Mouse (Mus musculus): ENCODE results near the gene Fgfr2. TPM values are rescaled to one million over a fixed set of nuclear protein-coding genes. Genes with fewer than 3 reads are reported as not detected.

The Fgfr2 gene
- total RNA-seq, 2 experiments from 2014 or later: 35.8 to 40.8 TPM

- intact Hi-C loops (cut with DNase I): loop anchor here (10.0 kb wide), 1 partner anchor 87 kb away; no protein-coding TSS in a partner anchor
- peak; percentile 53 for DNase-seq
These were observed 2295.7 kb downstream of the Fgfr2 start for GRCm38 (mm10) chr7:130827431-130827830.

GRCm38 (mm10) chr7:130826343-130826742, 2296.8 kb downstream of the Fgfr2 start:
- DNase-seq: no peak
- intact Hi-C loops (cut with DNase I): loop anchor here (10.0 kb wide), 1 partner anchor 88 kb away; no protein-coding TSS in a partner anchor

DNA sequence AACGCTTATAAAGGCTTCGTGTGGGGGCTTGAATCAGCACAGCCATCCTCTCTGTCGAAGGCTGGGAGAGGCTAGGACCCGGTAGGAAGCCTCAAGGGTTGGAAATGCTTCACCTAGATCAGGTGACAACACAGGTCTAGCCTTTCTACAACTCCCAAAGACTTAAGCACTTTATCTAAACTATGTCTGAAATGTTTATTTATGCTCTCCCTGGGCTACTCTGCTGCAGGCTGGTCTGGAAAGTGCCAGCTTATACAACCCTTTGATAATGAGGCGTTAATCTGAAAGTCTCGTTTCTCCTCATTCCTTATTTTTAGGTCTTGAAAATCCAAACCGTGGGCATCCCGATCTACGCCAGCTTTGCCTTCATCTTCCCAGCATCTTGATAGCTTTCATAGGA, 2299.2 kb downstream of the Fgfr2 start:
- no peak for DNase-seq
- intact Hi-C loops (cut with DNase I): loop anchor here (10.0 kb wide), 1 partner anchor 91 kb away; no protein-coding TSS in a partner anchor

DNA sequence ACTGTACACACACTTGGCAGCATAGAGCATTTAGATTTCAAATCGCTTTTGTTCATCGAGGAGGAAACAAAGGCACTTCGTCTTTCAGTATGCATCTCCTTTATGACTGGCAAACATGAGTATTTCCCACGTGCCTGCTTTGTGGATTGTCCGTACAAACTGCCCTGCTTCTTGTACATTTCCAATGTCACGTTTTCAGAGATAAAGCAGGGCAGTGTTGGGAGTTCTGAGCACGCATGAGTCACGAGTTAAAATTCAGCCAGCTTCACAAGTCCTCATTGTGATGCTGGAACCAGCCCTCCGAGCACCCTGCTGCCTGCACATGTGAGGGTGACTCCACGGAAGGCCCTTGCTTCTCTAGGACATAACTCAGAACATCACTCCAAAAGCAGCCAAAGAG, 2303.5 kb downstream of the Fgfr2 start:
- no peak for DNase-seq
- intact Hi-C loops (cut with DNase I): loop anchor here (10.0 kb wide), 1 partner anchor 95 kb away; no protein-coding TSS in a partner anchor

DNA sequence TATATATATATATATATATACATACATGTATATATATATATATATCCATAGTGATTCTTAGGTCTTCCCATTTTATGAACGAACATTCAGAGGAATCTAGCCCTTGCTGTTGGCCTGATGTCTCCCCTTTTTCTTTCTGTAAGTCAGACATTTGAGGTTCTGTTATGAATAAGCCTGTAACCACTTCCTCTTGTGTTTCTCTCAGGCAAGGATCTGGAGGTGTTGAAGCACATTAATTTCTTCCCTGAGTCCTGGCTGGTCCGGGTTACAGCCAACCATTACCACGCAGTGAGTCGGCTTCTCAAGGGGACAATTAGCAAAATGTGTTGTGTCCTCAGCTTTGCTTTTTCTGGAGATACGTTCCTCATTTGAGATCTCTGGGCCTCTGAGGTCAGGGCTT, 2304.3 kb downstream of the Fgfr2 start:
- no peak for DNase-seq
- intact Hi-C loops (cut with DNase I): no loop called here

DNA sequence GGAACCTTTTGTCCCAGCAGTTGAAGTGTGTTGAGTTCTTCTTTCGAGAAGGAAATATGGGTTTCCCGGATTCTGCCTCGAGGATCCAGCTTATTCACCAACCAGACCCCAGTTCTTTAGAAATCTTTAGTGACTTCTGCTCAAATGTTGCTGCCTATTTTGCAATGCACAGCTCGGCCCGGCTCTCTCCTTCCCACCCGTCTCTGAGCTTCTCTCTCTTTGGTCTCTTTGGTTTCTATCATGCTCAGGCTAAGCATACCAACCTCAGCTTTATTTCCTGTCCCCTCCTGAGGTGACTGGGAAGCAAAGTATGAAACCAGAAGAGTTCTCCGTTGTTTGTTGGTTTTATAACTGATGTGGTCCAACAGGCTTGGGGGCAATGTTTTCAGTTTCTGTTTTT, 2306.9 kb downstream of the Fgfr2 start:
- intact Hi-C loops (cut with DNase I): no loop called here
- no peak for DNase-seq

GRCm38 (mm10) chr7:130815601-130816000, 2307.5 kb downstream of the Fgfr2 start:
- no peak for DNase-seq
- intact Hi-C loops (cut with DNase I): no loop called here

DNA sequence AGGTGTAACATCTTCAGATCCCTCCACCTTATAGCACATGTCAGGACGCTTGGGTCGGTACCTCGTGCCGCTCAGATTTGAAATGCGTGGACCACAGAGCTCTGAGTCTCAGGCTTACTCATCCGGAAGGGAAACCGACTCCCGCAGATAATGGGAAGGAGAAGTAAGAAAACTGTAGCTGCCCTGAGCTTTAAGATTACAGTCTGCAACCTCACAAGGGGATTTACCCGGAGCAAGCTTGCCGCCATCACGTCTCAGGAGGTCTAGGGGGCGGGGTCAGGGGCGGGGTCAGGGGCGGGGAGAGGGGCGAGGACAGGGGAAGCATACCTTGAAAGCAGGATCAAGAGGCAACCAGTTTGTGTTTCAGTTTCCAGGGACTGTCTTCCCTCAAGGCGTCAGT, 2310.7 kb downstream of the Fgfr2 start:
- DNase-seq: no peak
- intact Hi-C loops (cut with DNase I): no loop called here

GRCm38 (mm10) chr7:130810238-130810637, 2312.9 kb downstream of the Fgfr2 start:
- intact Hi-C loops (cut with DNase I): no loop called here
- DNase-seq: no peak

DNA sequence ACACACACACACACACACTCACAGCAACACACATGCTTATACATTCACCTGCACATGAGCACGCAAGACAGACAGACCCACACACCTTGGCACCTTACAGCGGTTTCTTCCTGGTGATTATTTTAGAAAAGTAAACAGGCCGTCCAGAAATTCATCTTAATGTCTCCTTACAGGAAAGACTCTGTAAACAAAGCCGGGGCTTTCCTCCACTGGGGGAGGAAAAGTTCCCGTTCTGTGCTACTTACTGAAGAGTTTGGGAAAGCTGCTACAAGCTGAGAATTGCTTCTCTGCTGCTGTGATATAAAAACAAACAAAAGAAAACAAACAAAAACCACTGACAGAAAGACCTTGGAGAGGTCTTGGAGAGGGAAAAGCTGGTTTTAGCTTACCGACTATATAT, 2314.5 kb downstream of the Fgfr2 start:
- intact Hi-C loops (cut with DNase I): no loop called here
- no peak for DNase-seq

- DNase-seq: no peak
- intact Hi-C loops (cut with DNase I): no loop called here
These were observed 2315.4 kb downstream of the Fgfr2 start for GRCm38 (mm10) chr7:130807749-130808148.

- no peak for DNase-seq
- intact Hi-C loops (cut with DNase I): no loop called here
These were observed 2318.2 kb downstream of the Fgfr2 start for GRCm38 (mm10) chr7:130804991-130805390.

DNA sequence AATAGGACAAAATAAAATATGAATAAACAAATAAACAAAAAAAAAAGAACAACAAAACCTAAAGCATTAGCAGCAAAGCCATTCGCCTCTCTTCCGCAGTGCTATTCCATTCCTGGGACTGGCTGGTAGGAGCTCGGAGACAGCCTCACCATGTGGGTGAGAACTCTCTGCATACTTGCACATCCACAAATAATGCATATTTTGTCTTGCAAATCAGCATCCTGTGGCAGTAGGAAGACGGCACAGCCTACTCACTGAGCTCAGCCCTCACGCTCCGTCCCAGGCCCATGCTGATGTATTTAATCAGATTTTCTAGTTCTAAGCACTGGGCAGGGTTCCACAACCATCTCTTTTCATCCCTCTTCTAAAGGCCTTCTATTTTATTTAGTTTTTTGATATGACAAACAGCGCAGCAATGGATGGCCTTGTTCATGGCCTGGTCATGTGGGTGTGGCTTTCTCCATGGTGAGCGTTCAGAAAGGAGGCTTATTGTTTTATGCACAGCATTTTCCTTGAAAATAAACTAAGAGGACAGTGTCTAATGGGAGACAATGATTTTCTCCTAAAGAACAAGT, 2319.8 kb downstream of the Fgfr2 start:
- intact Hi-C loops (cut with DNase I): no loop called here
- no peak for DNase-seq

GRCm38 (mm10) chr7:130801811-130802210, 2321.3 kb downstream of the Fgfr2 start:
- intact Hi-C loops (cut with DNase I): no loop called here
- DNase-seq: no peak

- DNase-seq: no peak
- intact Hi-C loops (cut with DNase I): no loop called here
These were observed 2322.5 kb downstream of the Fgfr2 start for GRCm38 (mm10) chr7:130800681-130801080.

- DNase-seq: no peak
- intact Hi-C loops (cut with DNase I): no loop called here
These were observed 2323.7 kb downstream of the Fgfr2 start for GRCm38 (mm10) chr7:130799418-130799817.

DNA sequence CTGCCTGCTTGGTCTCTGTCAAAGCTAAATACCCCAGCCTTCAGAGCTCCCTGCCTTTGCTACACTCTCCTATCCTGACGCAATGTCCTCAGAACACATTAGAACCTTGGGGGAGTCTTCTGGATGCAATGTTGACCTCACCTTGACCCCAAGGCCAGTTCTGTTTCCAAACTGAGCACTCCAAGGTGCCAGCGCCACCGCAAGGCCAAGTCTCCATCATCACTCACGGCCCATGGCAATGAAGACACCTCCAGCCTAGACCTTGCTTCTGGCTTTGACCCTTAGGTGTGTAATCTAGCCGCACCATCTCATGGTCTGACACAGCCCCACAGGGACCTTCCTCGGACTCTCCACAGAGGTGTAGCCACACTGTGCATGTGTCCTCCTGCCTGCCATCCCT, 2325.6 kb downstream of the Fgfr2 start:
- DNase-seq: no peak
- intact Hi-C loops (cut with DNase I): no loop called here

DNA sequence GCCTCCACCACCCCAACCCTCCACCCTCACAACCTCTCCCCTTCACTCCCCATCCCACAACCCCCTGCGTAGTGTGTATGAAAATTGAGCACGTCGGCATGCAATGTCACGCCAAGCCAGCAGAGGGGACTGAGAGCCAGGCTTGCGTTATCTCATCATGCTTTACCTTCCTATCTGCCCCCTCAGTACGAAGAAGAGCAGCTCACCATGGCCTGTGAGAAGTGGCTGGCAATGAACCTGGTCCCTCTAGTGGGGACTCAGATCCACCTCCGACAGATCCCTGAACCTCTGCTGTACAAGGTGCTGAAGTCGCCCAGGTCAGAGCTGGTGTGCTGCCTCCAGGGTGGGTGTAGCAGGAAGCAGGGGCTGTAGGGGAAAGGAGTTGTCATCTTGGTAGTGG, 2326.4 kb downstream of the Fgfr2 start:
- intact Hi-C loops (cut with DNase I): no loop called here
- DNase-seq: no peak

GRCm38 (mm10) chr7:130793671-130794070, 2329.5 kb downstream of the Fgfr2 start:
- intact Hi-C loops (cut with DNase I): no loop called here
- DNase-seq: no peak

DNA sequence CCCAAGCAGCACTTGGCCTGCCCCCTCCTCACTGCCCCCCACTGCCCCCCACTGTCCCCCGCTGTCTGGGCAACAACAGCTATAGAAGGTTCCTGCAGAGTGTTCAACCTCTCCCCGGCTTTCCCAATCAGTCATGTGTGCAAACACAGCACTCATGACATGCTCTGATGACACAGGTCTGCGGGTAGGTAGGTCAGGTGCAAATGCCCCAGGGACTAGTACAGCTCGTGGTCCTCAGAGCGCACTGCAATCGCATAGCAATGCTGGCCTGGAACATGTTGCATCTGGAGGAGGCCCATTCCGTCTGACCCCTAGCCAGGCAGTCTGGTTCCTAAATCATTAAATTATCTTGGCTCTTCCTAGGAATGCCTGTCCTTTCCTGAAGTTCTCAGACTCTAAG, 2333.7 kb downstream of the Fgfr2 start:
- intact Hi-C loops (cut with DNase I): no loop called here
- no peak for DNase-seq

- intact Hi-C loops (cut with DNase I): no loop called here
- DNase-seq: no peak
These were observed 2334.2 kb downstream of the Fgfr2 start for GRCm38 (mm10) chr7:130788950-130789349.

GRCm38 (mm10) chr7:130787537-130787936, 2335.6 kb downstream of the Fgfr2 start:
- no peak for DNase-seq
- intact Hi-C loops (cut with DNase I): no loop called here

- intact Hi-C loops (cut with DNase I): no loop called here
- DNase-seq: no peak
These were observed 2336.4 kb downstream of the Fgfr2 start for GRCm38 (mm10) chr7:130786708-130787107.

Data from left cerebral cortex, postnatal 4 days (tissue).